Mouse (Mus musculus) gastrocnemius, postnatal 14 days (tissue): ENCODE data around the gene Slc12a8. TPM values are rescaled to one million over a fixed set of nuclear protein-coding genes. Genes with fewer than 3 reads are reported as not detected.

Experiments
- DNase-seq: peaks from one replicate; pipeline ENCODE4 v3.0.0; 2021; ENCODE audit warnings: mixed read lengths
- intact Hi-C: fragments of 180-260 bp; cut with DNase I; formaldehyde crosslinking; loops from one replicate; pipeline ENCODE4 v1.15.1; 2025; ENCODE audit warnings: low total_unique reads
- total RNA-seq, 2 experiments: library from RNA; stranded (reverse); gene quantifications; 2 replicates each; pipeline ENCODE4 v1.2.3; 2021

The Slc12a8 gene
- total RNA-seq, 2 experiments from 2014 or later = 0.20 to 0.21 TPM

DNA sequence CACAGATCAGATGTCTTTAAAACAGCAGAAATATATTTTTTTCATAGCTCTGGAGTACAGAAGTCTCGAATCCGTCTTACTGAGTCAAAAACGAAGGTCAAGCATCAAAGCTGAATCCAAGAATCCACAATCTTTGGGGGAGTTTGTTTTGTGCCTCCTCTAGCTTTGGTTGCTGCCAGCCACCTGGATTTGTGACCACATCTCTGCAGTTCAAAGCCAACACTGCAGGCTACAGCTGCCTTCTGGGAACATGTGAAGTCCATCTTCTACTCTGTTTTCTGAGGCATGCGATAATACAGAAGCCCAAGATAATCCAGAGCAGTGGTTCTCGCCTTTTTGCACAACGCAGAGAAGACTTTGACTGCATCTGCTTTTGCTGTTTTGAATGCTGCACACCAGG, 149.1 kb downstream of the Slc12a8 start:
- no peak for DNase-seq
- intact Hi-C loops = no loop called here

DNA sequence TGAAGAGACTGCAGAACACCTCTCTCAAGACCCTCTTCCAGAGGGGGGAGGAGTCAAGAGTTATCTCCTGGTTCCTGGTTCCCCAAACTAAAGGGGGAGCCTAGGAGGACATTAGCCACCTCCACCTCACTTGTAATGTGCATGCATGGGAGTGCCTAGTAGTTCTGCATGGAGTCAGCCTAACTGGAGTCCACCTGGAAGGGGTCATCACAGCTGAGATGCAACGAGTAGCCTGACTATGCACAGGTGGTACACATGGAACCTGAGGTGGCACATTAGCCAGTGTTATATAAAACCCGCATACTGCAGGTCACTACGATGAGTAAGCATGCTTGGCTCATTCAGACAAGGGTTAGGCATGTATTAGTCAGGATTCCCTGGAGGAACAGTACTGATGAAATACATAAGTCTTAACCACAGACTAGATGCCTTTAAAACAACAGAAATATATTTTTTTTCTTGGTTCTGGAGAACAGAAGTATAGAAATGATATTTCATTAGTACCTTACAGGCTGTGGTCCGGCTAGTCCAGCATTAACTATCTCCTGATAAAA, 149.9 kb downstream of the Slc12a8 start:
- DNase-seq = no peak
- intact Hi-C loops = no loop called here

DNA sequence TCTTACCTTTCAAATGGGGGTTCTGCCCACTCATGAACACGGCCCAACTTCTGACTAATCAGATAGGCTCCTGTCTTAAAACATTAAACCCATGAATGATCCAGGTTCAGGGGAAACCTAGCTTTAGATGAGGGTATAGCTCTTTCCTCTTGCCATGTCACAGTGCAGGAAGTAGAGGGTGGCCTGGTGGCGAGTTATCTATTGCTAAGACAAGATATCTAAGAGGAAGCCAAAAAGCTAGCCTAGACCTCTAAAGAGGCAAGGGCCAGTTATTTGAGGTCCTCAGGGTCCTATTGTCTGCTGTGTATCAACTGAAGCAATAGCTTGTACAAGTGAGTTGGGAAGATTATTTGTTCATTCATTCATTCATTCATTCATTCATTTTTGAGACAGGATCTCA, 151.3 kb downstream of the Slc12a8 start:
- DNase-seq = no peak
- intact Hi-C loops = no loop called here

DNA sequence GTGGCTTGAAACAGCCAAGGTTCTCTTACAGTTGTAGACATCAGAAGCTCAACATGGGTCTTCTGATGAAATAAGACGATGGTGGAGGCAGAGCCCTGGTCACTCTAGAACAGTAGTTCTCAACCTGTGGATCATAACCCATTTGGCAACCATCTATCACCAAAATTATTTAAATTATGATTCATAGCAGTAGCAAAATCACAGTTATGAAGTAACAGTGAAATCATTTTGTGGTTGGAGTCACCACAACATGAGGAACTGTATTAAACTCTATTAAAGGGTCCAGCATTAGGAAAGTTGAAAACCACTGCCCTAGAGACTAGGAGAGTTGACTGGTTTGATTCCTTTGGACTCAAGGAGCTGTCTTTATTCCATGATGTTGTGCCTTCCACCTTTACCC, 151.9 kb downstream of the Slc12a8 start:
- no peak for DNase-seq
- intact Hi-C loops = no loop called here

DNA sequence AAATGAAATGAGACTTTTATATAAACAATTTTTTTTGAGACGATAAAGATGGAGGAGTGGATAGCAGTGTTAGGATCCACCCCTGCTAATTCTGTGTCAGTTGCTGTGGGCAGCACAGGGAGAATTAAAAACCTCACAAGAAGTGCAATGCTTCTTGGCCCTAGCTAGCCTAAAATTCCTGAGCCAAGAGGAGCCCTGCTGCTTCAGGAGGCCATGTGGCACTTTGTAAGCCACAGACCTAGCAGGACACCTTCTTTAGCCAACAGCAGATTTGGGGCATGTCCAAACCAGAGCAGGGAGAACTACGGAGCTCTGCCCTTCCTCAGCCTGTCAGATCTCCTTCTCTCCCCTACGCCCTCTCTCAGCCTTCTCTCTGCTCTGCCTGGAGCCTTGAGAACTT, 153.2 kb downstream of the Slc12a8 start:
- intact Hi-C loops = no loop called here
- no peak for DNase-seq

DNA sequence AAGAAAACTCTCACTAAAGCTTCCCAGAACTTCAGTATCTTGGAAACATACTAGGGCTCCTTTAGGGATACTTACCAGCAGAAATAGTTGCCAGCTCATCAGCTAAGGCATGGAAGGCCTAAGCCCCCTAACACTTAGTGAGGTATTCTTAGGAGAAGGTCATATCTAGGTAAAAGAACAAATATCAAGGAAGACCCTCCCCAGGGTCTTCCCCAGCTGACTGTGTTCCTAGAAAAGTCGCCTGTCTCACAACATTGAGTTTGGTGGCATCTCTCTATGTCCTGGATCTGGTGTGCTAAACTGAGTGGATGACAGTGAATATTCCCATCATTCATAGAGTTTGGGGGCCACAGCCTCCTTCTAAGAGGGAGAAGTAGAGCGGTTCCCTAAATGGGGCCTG, 153.8 kb downstream of the Slc12a8 start:
- intact Hi-C loops = no loop called here
- DNase-seq = no peak

DNA sequence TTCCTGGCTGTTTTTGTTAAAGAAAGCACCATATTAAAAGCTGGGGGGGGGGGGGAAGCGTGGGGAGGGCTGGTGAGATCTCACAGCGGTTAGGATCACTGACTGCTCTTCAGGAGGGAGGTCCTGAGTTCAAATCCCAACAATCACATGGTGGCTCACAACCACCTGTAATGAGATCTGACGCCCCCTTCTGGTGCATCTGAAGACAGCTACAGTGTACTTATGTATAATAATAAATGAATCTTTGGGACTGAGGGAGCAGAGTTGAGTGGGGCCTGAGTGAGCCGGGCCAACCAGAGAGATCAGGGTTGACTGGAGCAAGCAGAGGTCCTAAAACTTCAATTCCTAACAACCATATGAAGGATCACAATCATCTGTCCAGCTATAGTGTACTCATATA, 155.1 kb downstream of the Slc12a8 start:
- DNase-seq = no peak
- intact Hi-C loops = no loop called here

DNA sequence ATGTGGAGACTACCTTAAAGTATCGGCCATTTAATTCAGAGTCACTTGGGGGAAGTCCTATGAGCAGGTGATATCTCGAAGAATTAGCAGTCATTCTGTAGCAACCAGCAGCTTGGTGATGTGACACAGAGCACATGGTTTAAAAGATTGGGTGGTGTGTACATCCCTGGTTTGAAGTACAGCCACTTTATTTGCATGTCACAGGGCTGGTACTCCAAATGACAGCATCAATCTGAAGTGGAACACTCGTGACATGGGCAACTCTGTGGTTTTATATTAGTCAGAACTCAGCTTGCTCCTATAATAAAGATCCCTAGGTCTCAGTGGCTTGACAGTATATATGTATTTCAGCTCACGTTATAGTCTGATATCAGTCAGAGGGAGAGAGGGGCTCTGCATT, 155.5 kb downstream of the Slc12a8 start:
- intact Hi-C loops = no loop called here

DNA sequence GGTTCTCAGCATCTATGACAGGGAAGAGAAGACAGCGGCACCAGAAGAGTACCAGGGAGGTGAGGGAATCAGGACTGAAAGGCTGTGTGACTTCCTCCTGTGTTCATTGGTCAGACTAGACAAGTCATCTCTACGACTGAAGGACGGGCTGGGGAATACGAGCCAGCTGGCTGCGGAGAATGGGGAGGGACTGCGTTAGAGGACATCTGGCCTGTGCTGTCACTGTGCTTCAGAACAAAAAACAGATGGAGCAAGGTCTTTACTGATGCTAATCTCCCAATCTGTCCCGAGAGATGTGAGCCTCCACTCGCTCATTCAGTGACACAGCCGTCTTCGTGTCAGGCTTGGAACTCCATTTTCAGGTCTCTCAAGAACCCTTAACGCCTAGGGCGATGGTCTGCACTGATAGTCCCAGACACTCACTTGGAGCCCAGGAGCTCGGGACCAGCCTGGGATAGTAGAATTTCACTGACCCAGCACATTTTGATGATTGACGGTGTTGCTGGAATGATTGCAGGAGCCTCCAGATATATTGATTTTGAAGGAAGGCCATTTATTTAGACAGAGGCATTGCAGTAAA, 156.5 kb downstream of the Slc12a8 start:
- peak; percentile 73 for DNase-seq
- intact Hi-C loops = no loop called here

More for the DNA sequence above, 155.5 kb downstream of the Slc12a8 start:
- no peak for DNase-seq

DNA sequence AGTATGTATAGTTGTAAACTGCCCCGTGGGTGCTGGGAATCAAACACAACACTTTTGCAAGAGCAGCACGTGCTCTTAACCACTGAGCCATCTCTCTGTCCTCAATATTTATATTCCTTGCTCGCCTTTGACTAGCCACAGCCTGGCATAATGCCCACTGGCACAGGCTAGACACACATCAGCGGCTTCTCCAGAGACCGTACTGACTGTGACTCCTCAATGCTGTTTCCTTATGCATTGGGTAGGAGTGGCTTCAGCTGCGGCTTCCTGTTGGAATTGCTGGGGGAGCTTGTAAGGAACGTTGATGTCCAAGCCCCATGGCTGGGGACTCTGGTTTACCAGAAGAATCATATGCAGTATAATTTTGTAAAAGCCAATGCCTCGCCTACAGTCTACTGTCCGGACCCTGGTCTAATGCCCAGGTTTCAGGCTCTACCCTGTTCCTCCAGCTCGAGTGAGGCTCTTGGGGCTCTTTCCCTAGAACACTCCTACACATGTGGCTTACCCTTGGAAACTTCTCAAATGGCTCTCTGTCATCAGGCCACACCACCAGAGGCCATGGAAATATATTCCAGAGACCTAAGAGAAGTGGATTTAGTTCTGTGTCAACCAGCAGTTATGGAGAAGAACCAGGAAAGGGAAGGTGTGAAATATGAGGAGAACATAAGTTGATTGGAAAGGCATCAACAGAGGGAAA, 158.2 kb downstream of the Slc12a8 start:
- intact Hi-C loops = no loop called here
- DNase-seq = no peak

DNA sequence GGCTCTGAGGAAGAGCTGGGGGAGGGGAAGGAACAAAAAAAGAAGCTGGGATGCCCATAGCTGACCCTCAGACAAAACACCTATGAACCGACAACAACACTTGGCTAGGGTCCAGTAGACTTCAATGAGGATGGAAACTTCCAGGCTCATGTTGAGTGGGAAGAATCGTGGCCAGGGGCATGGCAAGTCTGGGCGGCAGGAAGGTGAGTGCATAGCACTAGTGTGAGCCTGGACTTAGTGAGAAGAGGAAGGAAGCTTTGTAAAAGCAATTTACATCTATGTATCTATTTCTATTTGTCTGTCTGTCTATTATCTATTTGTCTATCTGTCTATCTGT, 158.7 kb downstream of the Slc12a8 start:
- no peak for DNase-seq
- intact Hi-C loops = no loop called here

DNA sequence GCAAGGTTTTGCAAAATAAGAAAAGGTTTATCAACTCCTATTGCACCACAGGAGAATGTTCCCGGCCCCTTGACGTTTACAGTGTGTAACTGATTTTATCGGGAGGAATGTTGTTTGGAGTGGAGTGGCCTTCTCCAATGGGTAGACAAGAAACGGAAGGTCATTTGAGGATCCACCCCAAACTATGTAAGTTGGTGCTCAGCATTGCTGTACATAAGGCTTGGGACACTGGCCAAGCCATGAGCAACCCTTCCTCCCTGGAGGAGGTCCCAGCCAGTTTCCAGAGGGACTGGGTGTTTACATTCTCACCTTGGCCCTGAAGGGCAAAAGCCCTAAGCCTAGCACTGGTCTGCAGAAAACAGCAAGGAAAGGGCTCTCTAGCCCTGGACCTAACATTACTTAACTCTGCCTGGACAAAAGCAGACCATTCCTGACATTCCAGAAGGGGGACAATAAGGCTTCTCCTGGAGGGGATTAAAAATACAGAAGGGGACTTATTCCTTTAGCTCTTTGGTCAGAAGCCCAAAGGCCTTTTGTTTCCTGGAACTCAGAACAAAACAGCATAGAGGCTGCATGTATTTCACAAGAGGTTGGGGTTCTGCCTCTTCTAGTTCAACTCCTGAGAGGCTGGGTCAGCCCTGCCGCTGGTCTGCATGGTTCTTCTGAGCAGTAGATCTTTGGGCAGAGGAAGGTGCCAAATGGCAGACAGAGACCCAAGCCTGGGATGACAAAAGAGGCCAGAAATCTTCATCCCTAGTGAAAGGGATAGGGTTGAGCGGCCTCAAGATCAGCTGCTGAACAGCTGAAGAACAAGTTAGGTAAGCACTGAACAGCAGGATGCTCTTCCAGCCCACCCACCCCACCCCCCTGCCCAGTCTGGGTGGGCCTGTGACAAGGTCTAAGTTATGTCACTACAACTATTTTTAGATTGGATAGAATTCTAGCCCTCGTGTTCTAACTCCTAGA, 159.5 kb downstream of the Slc12a8 start:
- DNase-seq = no peak
- intact Hi-C loops = no loop called here

DNA sequence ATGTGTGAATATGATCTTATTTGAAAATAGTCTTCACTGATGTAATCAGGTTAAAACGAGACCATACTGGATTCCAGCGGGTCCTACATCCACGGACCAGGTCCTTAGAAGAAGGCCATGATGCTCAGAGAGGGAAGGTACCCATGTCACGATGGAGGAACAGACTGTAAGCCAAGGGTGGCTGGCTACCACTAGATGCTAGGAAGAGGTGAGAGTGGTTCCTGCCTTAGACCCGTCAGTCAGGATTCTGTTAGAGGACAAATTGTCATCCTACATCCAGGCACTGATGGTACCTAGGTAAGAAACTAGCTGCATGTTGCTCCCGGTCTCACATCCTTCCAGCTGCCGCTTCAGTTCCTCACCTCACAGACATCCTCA, 160.2 kb downstream of the Slc12a8 start:
- DNase-seq = no peak
- intact Hi-C loops = no loop called here

DNA sequence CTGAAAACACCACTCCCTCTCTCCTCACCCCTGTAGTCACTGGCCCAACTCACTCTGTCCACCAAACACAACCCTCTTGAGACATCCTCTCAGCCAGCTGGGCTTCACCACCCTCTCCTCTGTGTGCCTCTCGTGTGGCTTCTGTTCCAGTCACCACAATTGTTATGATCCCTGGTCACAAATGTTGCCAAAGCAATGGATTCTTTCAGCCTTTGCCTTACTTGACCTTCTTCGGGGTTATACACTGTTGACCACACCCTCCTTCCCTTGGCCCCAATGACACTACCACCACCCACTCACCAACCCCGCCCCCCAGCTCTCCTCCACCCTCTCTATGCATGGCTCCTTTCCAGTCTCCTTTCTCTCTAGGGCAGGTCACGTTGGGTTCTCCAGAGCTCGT, 160.8 kb downstream of the Slc12a8 start:
- intact Hi-C loops = no loop called here
- peak; percentile 59 for DNase-seq

DNA sequence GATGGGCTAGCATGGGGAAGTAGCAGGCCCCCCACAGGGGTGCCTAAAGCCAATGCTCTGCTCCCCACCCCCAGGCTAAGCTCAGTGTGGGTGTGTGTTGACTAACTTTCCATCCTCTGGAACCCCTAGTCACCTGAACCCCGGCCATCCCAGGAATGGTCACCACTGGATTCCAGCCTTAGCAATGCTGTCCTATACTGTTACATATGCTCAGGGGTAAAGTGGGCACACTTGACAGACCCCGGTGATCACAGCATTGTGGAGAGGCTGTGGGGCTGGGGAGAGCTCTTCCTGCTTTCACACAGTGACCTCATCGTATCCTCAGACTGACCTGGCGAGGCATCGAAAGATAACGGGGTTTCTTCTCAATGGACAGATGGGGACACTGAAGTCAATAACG, 163.1 kb downstream of the Slc12a8 start:
- DNase-seq = no peak
- intact Hi-C loops = no loop called here

DNA sequence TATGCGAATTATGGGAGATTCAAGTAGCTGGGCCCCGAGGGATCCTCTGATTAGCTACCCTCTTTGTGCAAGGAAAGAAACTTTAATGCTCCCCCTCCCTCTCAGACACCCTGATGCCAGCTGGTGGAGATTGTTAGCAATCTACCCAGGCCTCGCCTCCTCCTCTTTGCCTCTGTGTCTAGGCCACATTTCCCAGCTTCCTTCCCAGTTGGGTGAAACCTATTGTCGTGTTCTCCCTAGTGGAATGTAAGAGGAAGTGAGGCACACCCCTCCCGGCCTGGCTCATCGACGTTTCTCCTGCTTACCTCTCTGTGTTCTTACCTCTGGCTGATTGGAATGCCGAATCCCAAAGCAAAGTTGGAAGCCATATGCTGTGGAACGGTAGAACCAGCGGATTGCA, 163.7 kb downstream of the Slc12a8 start:
- intact Hi-C loops = no loop called here
- no peak for DNase-seq

DNA sequence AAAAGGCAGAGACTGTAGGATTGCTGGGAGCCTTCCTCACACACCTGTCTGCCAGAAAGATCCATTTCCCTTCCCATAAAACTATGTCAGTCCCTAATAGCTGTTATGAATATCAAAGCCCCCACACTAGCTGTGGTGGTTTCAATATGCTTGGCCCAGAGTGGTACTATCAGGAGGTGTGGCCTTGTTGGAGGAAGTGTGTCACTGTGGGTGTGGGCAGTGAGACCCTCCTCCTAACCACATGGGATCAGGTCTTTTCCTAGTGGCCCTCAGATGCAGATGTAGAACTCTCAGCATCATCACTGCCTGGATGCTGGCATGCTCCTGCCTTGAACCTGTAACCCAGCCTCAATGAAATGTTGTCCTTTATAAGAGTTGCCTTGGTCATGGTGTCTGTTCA, 164.5 kb downstream of the Slc12a8 start:
- no peak for DNase-seq
- intact Hi-C loops = no loop called here

DNA sequence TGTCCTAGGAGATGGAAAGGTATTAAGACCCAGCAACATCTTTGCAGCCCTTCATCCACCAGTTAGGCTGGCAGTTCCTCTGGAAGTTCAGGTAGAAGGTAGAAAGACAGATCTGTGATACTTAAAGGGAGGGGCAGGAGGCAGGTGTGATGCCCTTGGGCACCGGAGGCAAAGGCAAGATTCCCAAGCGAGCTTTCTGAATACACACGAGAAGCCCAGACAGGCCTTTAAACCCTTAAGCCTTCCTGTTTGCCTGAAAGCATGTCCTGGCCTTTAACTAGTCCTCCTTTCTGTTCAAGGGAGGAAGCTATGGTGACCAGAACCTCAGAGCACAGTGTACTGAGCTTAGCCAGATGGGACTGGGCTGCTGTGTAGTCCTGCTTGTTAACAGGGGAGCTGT, 165.5 kb downstream of the Slc12a8 start:
- intact Hi-C loops = no loop called here
- no peak for DNase-seq

DNA sequence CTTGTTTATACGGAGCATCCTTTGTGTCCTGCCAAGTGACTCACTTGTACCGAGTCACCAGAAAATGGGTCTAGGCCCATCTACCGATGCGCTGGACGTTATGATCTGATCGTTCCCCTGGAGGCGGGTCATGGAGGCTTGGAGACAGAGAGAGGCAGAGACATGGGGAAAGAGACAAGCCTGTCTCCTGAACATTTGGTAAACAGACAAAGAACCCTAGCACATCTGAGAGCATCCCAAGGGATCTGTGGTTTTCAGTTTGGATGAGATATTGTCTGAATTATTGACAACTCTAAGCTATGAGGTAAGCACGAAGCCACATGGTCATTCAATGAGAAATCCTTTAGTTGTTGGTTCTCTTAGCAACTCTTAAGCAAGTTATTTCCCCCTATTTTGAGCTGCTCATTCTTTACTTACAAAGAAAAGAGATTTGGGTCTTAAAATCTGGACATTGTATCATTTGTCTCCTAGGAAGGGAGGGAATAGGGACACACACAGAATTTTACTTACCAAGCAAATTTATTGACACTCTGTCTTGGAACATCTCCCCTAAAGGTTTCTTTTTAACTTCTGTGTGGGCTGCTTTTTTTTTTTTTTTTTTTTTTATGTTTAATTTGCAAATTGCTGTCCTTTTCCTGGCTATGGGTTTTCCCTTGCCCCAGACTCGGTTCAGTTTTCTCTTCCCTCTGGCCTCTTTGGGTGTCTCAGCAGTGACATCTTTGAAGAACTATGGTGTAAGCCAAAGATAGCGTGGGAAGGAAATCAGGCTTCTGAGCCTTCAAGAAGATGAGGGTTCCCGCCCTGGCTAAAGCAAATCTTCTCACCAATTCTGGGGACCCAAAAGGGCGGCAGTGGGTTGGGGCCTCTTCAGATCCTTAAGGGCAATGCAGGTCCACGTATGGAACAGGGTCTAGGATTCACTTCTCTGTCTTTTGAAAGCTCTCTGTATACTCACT, 166.4 kb downstream of the Slc12a8 start:
- no peak for DNase-seq
- intact Hi-C loops = no loop called here
